ENCODE assay signal across 15 mouse cellular contexts in genomic region chr8:92853188-92853983, GRCm38 (mm10). TPM values are rescaled to one million over a fixed set of nuclear protein-coding genes. Genes with fewer than 3 reads are reported as not detected.
DNase-seq lines count a peak whose midpoint lies in the region; ATAC-seq lines count a peak whose summit lies in the region.
"Had no signal": no experiment of that assay in that cellular context is flagged by ENCODE, and none has a peak within 500 bp of the region (broad histone marks: within the 10 kb centered on the region; RNA-seq: fewer than 3 reads in every experiment).

No protein-coding gene starts in this region.

- WGBS in embryonic facial prominence, embryonic 15.5 days = 59% methylated on average over 18 of the region's 18 CpGs
- 71% methylated on average over 18 of the region's 18 CpGs for WGBS in embryonic facial prominence, embryonic 10.5 days
- 61% methylated on average over 18 of the region's 18 CpGs for WGBS in limb, embryonic 12.5 days
- WGBS in limb, embryonic 10.5 days = 69% methylated on average over 18 of the region's 18 CpGs

- H3K9ac ChIP-seq in embryonic facial prominence, embryonic 15.5 days = no peak overlapping the region
- H3K9ac ChIP-seq in limb, embryonic 12.5 days (replicated peaks) = no peak overlapping the region
- H3K9ac ChIP-seq: embryonic facial prominence, embryonic 13.5 days; heart, embryonic 15.5 days; neural tube, embryonic 15.5 days had no signal

- no peaks in the 10 kb centered on the region for H3K9me3 ChIP-seq in embryonic facial prominence, embryonic 15.5 days (replicated peaks)
- H3K9me3 ChIP-seq in embryonic facial prominence, embryonic 10.5 days = no peaks in the 10 kb centered on the region
- no peaks in the 10 kb centered on the region for H3K9me3 ChIP-seq in limb, embryonic 12.5 days
- no peaks in the 10 kb centered on the region for H3K9me3 ChIP-seq in limb, embryonic 10.5 days (replicated peaks)
- H3K9me3 ChIP-seq: embryonic facial prominence, embryonic 13.5 days; heart, embryonic 15.5 days; neural tube, embryonic 15.5 days had no signal

- H3K4me3 ChIP-seq in embryonic facial prominence, embryonic 15.5 days (replicated peaks) = no peak overlapping the region
- no peak overlapping the region for H3K4me3 ChIP-seq in embryonic facial prominence, embryonic 10.5 days
- H3K4me3 ChIP-seq in limb, embryonic 12.5 days (replicated peaks) = no peak overlapping the region
- no peak overlapping the region for H3K4me3 ChIP-seq in limb, embryonic 10.5 days
- H3K4me3 ChIP-seq: embryonic facial prominence, embryonic 13.5 days; heart, embryonic 15.5 days; neural tube, embryonic 15.5 days had no signal

- H3K4me2 ChIP-seq in embryonic facial prominence, embryonic 15.5 days (replicated peaks) = no peak overlapping the region
- H3K4me2 ChIP-seq in limb, embryonic 12.5 days = no peak overlapping the region
- H3K4me2 ChIP-seq: embryonic facial prominence, embryonic 13.5 days; heart, embryonic 15.5 days; midbrain, embryonic 11.5 days; neural tube, embryonic 15.5 days had no signal

- no peak for DNase-seq in embryonic facial prominence, embryonic 10.5 days (ENCODE audit: low spot score)
- no peak for DNase-seq in limb, embryonic 10.5 days (ENCODE audit: low spot score)
- no peak for DNase-seq in adrenal gland, postnatal 10 days
- no peak for DNase-seq in left cerebral cortex, postnatal 4 days
- DNase-seq: kidney, adult 11 months; right cerebral cortex, postnatal 4 days had no signal

- H3K27me3 ChIP-seq in embryonic facial prominence, embryonic 15.5 days = no peaks in the 10 kb centered on the region; the same call in 1 of the 2 replicates
- H3K27me3 ChIP-seq in embryonic facial prominence, embryonic 10.5 days (replicated peaks; ENCODE audit: low read depth, poor library complexity, severe bottlenecking) = peaks cover 12% of the 10 kb centered on the region
- peaks cover 4% of the 10 kb centered on the region; the same call in 1 of the 2 replicates for H3K27me3 ChIP-seq in limb, embryonic 12.5 days
- H3K27me3 ChIP-seq in limb, embryonic 10.5 days (ENCODE audit: low read depth, poor library complexity, severe bottlenecking) = peaks cover 6% of the 10 kb centered on the region; the same call in 1 of the 2 replicates

- peak overlapping the region; percentile 18; the same call in 1 of the 2 replicates for H3K27ac ChIP-seq in embryonic facial prominence, embryonic 15.5 days (replicated peaks)
- H3K27ac ChIP-seq in embryonic facial prominence, embryonic 10.5 days (replicated peaks) = no peak overlapping the region
- H3K27ac ChIP-seq in limb, embryonic 12.5 days = peak overlapping the region; percentile 5; the same call in 1 of the 2 replicates
- H3K27ac ChIP-seq in limb, embryonic 10.5 days = no peak overlapping the region
- H3K27ac ChIP-seq: embryonic facial prominence, embryonic 13.5 days; heart, embryonic 15.5 days; neural tube, embryonic 15.5 days had no signal

- peaks cover 24% of the 10 kb centered on the region for H3K36me3 ChIP-seq in embryonic facial prominence, embryonic 15.5 days
- H3K36me3 ChIP-seq in embryonic facial prominence, embryonic 10.5 days (replicated peaks) = peaks cover 53% of the 10 kb centered on the region
- peaks cover 61% of the 10 kb centered on the region for H3K36me3 ChIP-seq in limb, embryonic 12.5 days
- peaks cover 63% of the 10 kb centered on the region for H3K36me3 ChIP-seq in limb, embryonic 10.5 days
- H3K36me3 ChIP-seq: G1E; heart, embryonic 15.5 days; neural tube, embryonic 15.5 days had no signal

- no peak for ATAC-seq in embryonic facial prominence, embryonic 15.5 days (ENCODE audit: insufficient number of reproducible peaks, low FRiP score, low TSS enrichment, low read depth)
- ATAC-seq in limb, embryonic 12.5 days (ENCODE audit: insufficient number of reproducible peaks, insufficient read depth, low FRiP score, low TSS enrichment, low read depth) = no peak
- ATAC-seq in granulocyte monocyte progenitor cell, adult 5-6 weeks (replicated peaks; ENCODE audit: poor library complexity, severe bottlenecking) = peak; percentile 68
- peak; percentile 67 for ATAC-seq in megakaryocyte progenitor cell, adult 5-6 weeks (replicated peaks; ENCODE audit: poor library complexity)

- H3K4me1 ChIP-seq in embryonic facial prominence, embryonic 15.5 days = peaks cover 44% of the 10 kb centered on the region
- peaks cover 46% of the 10 kb centered on the region for H3K4me1 ChIP-seq in embryonic facial prominence, embryonic 10.5 days
- peaks cover 18% of the 10 kb centered on the region for H3K4me1 ChIP-seq in limb, embryonic 12.5 days (replicated peaks)
- H3K4me1 ChIP-seq in limb, embryonic 10.5 days = peaks cover 18% of the 10 kb centered on the region

- intact Hi-C loops in left cerebral cortex, postnatal 4 days (cut with DNase I) = no loop called here

RNA-seq across cellular contexts. Expression of gene Lpcat2, which starts 1.8 kb away (rescaled TPM):
- 17.8 and 19.5 TPM in 2 replicates for polyA plus RNA-seq in embryonic facial prominence, embryonic 15.5 days (2015; fragmentation: Nextera tagmentation; extraction: Ambion mirVana)
- polyA plus RNA-seq in embryonic facial prominence, embryonic 10.5 days (2016; fragmentation: Nextera tagmentation; extraction: Ambion mirVana) = 3.1 and 4.3 TPM in 2 replicates
- polyA plus RNA-seq in limb, embryonic 12.5 days (2016; fragmentation: Nextera tagmentation; extraction: Ambion mirVana) = 10.5 and 11.0 TPM in 2 replicates
- 6.0 and 7.8 TPM in 2 replicates for polyA plus RNA-seq in limb, embryonic 10.5 days (2016; fragmentation: Nextera tagmentation; extraction: Ambion mirVana)
- 11.0 and 13.8 TPM in 2 replicates for total RNA-seq in granulocyte monocyte progenitor cell, adult 5-6 weeks (2014; fragmentation: Nextera tagmentation)
- 9.9 and 14.6 TPM in 2 replicates for total RNA-seq in granulocyte monocyte progenitor cell, adult 5-6 weeks (2017)
- 12.9 and 16.5 TPM in 2 replicates for total RNA-seq in megakaryocyte progenitor cell, adult 5-6 weeks (2015)
- 10.0 and 12.0 TPM in 2 replicates for total RNA-seq in megakaryocyte progenitor cell, adult 5-6 weeks (2017)
- 1 to 10 TPM; 2.5 to 2.6 TPM for total RNA-seq in adrenal gland, postnatal 10 days (2021)
- 1 to 10 TPM; 7.1 to 7.8 TPM for total RNA-seq in left cerebral cortex, postnatal 4 days (2021)
- polyA plus RNA-seq: G1E had no signal

RNA-seq across cellular contexts. Expression of gene Mmp2, which starts 26.3 kb away (rescaled TPM):
- polyA plus RNA-seq in embryonic facial prominence, embryonic 15.5 days (2015; fragmentation: Nextera tagmentation; extraction: Ambion mirVana) = 350 and 362 TPM in 2 replicates
- polyA plus RNA-seq in embryonic facial prominence, embryonic 10.5 days (2016; fragmentation: Nextera tagmentation; extraction: Ambion mirVana) = 103 and 120 TPM in 2 replicates
- polyA plus RNA-seq in limb, embryonic 12.5 days (2016; fragmentation: Nextera tagmentation; extraction: Ambion mirVana) = 211 and 218 TPM in 2 replicates
- 220 and 238 TPM in 2 replicates for polyA plus RNA-seq in limb, embryonic 10.5 days (2016; fragmentation: Nextera tagmentation; extraction: Ambion mirVana)
- total RNA-seq in granulocyte monocyte progenitor cell, adult 5-6 weeks (2014; fragmentation: Nextera tagmentation) = 2.7 TPM in 1 of 2 replicates, not detected in the other
- total RNA-seq in granulocyte monocyte progenitor cell, adult 5-6 weeks (2017) = 0.36 and 0.39 TPM in 2 replicates
- 0.59 and 0.79 TPM in 2 replicates for total RNA-seq in megakaryocyte progenitor cell, adult 5-6 weeks (2015)
- 0.37 and 1.6 TPM in 2 replicates for total RNA-seq in megakaryocyte progenitor cell, adult 5-6 weeks (2017)
- total RNA-seq in adrenal gland, postnatal 10 days (2021) = 10 to 100 TPM; 88.3 to 93.5 TPM
- total RNA-seq in left cerebral cortex, postnatal 4 days (2021) = 10 to 100 TPM; 12.2 to 14.2 TPM
- polyA plus RNA-seq: G1E had no signal

RNA-seq across cellular contexts. Expression of gene Capns2, which starts 47.8 kb away (rescaled TPM):
- 65.7 and 66.2 TPM in 2 replicates for polyA plus RNA-seq in embryonic facial prominence, embryonic 15.5 days (2015; fragmentation: Nextera tagmentation; extraction: Ambion mirVana)
- 0.25 TPM in 1 of 2 replicates, not detected in the other for polyA plus RNA-seq in embryonic facial prominence, embryonic 10.5 days (2016; fragmentation: Nextera tagmentation; extraction: Ambion mirVana)
- polyA plus RNA-seq in limb, embryonic 12.5 days (2016; fragmentation: Nextera tagmentation; extraction: Ambion mirVana) = 0.86 and 1.2 TPM in 2 replicates
- polyA plus RNA-seq in limb, embryonic 10.5 days (2016; fragmentation: Nextera tagmentation; extraction: Ambion mirVana) = 0.43 and 0.49 TPM in 2 replicates
- total RNA-seq in granulocyte monocyte progenitor cell, adult 5-6 weeks (2014; fragmentation: Nextera tagmentation) = 4.2 TPM in 1 of 2 replicates, not detected in the other
- 0.98 and 1.7 TPM in 2 replicates for total RNA-seq in granulocyte monocyte progenitor cell, adult 5-6 weeks (2017)
- 0.37 and 0.85 TPM in 2 replicates for total RNA-seq in megakaryocyte progenitor cell, adult 5-6 weeks (2015)
- total RNA-seq in megakaryocyte progenitor cell, adult 5-6 weeks (2017) = not detected in 2 replicates
- under 1 TPM in 1 of 2 experiments, not detected in 1; 0.39 TPM for total RNA-seq in adrenal gland, postnatal 10 days (2021)
- 1 to 10 TPM; 2.1 to 2.2 TPM for total RNA-seq in left cerebral cortex, postnatal 4 days (2021)
- total RNA-seq: G1E had no signal
- polyA plus RNA-seq: G1E had no signal

Comparison
In these comparisons a context has a peak if more than half of its experiments do, and no peak if none do; other contexts are left out.
1. H3K27ac ChIP-seq: peak in embryonic facial prominence, embryonic 15.5 days (single experiment) and limb, embryonic 12.5 days (single experiment); none in embryonic facial prominence, embryonic 10.5 days (single experiment) and limb, embryonic 10.5 days (single experiment).
2. ATAC-seq: peak in granulocyte monocyte progenitor cell, adult 5-6 weeks (single experiment) and megakaryocyte progenitor cell, adult 5-6 weeks (single experiment); none in embryonic facial prominence, embryonic 15.5 days (single experiment) and limb, embryonic 12.5 days (single experiment).